Mouse (Mus musculus): ENCODE results near the gene Adcy9. TPM values are rescaled to one million over a fixed set of nuclear protein-coding genes. Genes with fewer than 3 reads are reported as not detected.
"Not testable (repeated sequence)": the region's sequence is repeated elsewhere in the genome, so short reads cannot be mapped to it uniquely, and the experiment has no call there.

Gene Adcy9
- total RNA-seq, 2 experiments from 2014 or later: 0.19 to 1.2 TPM

DNA sequence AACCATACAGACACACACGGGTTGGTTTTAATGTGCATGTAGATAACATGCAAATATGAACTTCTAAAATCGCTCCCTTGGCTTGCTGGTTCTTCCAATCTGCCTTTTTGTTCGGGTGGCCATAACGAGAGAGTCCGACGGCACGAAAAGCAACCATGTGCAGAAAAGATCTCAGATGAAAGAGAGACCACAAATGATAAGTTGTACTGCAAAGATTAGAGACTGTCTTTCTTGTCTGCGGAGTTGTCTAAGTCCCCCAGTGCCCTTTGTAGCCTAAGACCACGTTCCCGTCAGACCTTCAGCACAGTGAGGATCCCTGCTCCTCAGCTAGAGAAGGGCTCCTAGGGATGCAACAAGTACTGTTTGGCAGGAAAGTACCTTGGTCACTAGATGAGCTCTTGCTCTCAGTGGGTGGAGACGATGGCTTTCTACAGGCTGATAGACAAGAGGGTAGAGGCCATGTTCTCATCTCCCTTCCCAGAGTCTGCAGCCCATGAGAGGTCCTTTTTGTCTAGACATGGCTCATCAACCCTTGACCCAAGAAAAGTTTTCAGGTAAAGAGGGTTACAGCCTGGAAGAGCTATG lies 136.9 kb downstream of the Adcy9 start:
- ATAC-seq (replicated peaks; ENCODE audit: low FRiP score, poor library complexity, severe bottlenecking): no peak

DNA sequence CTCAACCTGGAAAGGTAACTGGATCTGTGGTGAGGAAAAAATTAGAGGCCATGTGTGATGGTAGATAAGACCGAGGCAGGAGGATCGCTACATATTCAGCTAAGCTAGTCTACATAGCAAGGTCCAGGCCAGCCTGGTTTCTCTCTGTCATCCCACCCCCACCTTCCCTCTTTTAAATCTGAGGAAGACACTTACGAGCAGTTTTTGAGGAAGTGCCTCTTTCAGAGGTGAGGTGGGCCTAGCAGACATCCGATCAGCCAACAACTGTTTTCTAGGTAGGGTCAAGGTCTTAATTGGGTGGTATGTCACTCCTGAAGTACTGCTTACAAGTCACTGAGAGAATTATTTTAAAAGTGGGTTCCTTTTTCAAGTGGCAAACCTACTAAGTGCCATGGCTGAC lies 138.8 kb downstream of the Adcy9 start:
- ATAC-seq (replicated peaks; ENCODE audit: low FRiP score, poor library complexity, severe bottlenecking): no peak

DNA sequence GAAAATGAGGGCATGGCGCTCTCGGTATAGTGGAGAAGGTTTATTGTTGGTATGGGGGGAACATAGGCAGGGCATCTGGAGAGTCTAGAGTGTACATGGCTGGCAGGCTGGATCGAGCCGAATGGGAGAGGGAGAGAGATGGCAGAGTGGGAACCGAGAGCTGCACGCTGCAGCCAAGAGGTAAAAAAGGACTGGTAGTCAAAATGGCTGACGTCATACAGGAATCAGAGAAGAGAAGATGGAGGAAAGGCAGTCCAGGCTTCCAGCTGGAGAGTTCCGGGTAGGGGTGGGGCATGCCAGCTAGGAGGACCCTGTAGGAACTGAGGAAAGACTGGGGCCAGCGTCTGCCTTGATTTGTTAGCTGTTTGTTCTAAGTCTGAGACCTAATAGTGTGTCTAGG lies 139.3 kb downstream of the Adcy9 start:
- ATAC-seq (replicated peaks; ENCODE audit: low FRiP score, poor library complexity, severe bottlenecking): no peak

DNA sequence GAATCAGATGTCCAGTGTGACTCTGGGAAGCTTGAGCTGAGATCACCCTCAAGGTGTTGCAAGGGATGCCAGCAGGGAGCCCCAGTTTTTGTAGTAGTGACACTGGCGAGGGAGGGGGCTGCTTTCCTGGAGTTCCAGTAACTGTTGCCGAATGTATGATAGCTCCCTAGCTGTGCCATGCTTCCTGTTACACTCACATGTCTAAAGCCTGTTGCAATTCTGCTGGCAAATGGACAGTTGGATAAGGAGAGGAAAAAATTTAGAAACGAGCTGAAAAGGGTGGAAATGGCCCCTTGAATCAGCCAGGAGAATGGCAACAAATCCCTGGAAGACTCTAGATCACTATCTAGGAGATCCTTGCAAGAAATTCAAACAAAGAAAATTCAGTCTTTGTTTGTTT lies 140.7 kb downstream of the Adcy9 start:
- no peak for ATAC-seq (replicated peaks; ENCODE audit: low FRiP score, poor library complexity, severe bottlenecking)

DNA sequence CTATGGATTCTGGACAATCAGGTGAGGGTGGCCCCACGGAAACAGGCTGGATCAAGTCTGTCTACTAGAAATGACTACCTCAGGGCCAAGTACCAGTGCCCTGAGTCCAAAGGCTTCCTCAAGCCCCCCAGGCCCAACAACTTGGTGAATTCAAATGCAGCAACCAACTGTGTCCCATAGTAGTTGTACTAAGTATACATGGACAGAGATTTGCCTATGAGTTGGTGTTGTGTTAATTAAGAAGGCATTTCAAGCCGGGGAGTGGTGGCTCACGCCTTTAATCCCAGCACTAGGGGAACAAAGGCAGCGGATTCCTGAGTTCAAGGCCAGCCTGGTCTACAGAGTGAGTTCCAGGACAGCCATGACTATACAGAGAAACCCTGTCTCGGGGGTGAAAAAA lies 143.7 kb downstream of the Adcy9 start:
- no peak for ATAC-seq (replicated peaks; ENCODE audit: low FRiP score, poor library complexity, severe bottlenecking)

DNA sequence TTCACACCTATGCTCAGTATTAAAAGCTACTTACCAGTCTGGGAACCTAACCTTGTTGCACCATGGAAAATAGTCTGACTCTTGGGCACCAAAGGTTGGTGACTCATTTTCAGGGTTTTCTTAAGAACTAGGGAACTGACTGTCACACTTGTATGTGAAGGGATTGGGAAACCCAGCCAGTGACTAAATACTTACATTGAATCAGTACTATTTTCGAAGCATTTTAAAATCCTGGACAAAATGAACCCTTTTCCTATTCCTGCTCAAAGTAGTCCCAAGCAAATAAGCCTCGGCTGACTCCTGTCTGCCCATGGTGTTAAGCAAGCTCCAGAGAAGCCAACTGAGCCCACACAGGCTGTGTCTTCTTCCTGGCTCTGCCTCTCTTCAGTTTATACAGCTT lies 144.1 kb downstream of the Adcy9 start:
- no peak for ATAC-seq (replicated peaks; ENCODE audit: low FRiP score, poor library complexity, severe bottlenecking)

DNA sequence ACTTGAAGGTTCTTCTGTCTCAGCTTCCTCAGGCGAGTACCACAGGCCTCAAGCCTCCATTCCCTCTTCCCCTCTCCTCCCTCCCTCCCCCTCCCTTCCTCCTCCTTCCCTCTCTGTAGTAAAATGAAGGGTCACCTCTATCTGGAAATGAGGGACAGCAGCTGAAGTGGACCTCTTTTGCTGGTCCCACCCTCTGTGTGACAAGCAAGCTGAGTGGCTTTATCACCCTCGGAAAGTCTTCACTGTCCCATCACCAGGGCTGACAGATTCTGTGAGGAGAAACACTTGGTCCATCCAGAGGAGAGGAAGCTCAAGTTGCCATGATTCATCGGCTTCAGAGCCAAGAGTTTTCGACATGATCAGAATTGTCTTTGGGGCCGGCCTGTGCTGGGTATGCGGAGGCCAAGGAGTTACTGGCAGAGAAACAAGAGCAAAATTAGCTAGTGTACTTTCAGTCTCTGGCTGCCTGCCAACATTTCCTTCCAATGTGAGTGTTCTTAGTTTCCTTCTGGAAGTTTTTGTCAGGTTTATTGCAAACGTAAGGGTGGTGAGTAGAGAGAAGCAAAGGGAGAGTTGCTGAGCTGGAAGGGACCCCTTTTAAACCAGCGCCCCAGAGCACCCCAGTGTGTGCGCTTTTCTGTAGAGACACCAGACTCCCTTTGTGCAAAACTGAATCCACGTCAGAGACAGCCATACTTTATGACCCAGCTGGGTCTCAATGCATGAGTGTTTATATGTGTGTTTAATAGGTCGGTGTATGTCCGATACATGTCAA lies 146.4 kb downstream of the Adcy9 start:
- no peak for ATAC-seq (replicated peaks; ENCODE audit: low FRiP score, poor library complexity, severe bottlenecking)

DNA sequence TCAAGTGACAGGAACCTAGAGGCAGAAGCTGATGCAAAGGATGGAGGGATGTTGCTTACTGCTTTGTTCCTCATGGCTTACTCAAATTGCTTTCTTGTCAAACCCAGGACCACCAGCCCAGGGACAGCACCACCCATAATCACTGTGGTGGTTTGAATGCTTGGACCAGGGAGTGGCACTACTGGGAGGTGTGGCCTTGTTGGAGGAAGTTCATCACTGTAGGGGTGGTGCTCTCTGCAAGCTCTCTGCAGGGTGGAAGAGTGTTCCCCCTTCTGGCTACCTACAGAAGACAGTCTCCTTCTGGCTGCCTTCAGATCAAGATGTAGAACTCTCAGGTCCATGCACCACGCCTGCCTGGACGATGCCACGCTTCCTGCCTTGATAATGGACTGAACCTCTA lies 148.0 kb downstream of the Adcy9 start:
- ATAC-seq (replicated peaks; ENCODE audit: low FRiP score, poor library complexity, severe bottlenecking): no peak

DNA sequence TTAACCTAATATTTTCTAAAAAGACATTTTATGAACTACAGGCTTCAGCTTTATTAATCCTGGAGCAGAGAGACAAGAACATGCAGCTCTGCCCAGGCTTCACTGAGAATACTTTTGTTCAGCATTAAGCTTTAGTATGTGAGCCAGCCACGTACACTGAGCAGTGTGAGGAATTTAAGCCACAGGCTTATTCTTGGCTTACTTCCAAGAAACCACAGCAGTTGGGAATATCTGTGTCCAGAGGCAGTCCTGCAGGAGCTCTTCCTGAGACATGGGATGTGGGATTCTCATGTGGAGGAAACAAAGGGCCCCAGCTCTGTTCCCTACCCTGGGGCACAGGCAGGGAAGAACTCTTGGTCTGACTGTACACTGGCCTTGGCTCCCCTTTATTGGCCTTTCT lies 149.4 kb downstream of the Adcy9 start:
- no peak for ATAC-seq (replicated peaks; ENCODE audit: low FRiP score, poor library complexity, severe bottlenecking)

DNA sequence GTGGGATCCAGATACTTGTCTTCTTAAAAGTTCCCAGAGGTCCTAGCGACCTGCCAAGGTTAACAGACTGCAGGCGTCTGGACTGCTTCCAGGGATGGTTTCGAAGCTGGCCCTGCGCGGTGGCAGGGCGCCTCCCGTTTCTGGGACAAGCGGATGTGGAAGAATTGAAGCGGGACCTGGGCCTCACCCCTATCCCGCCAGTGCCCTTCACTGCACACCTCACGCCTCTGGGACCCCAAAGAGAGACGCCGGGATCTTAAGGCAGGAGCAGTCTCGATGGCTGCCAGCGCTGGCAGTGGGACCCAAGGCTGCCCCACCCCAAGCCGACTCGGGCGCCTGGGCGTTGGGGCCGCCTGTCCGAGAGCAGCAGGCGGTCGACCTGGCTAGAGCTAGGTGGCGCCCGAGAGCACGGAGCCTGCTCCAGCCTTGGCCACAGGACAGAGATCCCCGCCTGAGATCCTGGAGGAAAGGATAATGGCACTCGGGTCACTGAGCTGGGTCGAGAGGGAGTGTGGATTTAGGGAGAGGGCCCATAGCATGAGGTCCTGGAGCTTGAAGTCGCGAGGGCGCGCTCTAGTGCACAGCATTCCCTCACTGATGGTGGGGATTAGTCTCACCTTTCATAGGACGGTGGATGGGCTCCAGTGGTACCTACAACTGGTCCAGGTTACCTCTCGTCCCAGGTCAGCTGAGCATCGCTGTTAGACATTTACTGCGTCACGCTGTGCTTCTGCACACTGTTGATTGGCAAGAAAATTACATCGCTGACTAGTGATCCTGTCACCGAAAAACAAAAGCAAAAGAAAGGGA lies 152.2 kb downstream of the Adcy9 start:
- peak; percentile 80; the same call in 1 of the 2 replicates for ATAC-seq (replicated peaks; ENCODE audit: low FRiP score, poor library complexity, severe bottlenecking)

DNA sequence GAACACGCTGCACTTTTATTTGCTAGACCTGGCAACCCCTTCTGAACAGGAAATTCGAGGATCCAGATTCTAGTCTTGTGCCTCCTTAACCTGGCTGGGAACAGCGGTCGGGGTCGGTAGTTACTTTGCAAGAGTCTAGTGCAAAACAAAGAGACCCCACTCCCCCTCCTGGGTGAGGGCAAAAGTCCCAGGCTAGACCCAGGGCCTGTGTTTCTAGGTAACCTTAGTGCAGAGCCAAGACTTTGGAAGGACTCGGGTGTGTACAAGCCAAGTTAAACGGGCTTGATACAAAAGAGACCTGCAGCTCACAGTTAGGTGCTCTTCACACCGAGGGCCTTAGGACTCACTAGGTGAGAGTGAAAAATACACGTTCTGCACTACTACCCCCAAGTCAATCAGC lies 152.8 kb downstream of the Adcy9 start:
- ATAC-seq (replicated peaks; ENCODE audit: low FRiP score, poor library complexity, severe bottlenecking): no peak

DNA sequence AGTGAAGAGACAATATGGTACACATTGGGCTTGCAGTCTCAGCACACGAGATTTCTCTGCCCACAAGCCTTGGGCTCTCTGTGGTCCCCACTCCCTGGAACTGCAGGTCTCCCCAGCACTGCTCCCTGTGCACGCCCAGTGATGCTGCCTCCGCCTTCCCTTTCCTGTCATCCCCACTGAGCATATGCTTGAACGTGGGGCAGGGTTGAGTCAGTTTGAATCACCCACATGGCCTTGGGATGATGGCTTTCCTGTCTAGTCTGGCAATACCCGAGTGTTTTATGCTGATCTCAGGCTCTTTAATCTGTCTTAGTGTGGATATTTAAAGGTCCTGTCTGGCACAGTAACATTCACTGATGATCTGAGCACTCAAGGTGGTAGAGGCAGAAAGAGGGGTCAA lies 154.9 kb downstream of the Adcy9 start:
- ATAC-seq (replicated peaks; ENCODE audit: low FRiP score, poor library complexity, severe bottlenecking): no peak

DNA sequence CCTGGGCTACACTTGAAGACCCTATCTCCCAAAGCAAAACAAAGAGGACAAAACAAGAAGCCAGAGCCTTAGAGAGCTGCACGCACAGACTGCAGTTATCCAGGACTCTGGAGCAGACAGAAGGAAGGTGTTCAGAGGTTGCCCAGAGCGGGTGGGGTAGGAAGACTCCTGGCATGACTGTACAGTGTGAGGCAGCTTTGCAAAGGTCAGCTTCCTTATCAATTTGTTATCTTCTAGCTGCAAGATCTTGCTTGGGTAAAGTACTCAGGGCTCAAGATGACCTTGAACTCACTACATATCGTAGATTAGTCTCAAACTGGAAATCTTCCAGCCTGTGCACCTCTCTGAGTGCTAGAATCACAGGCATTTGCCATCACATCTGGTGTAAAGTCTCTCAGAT lies 156.8 kb downstream of the Adcy9 start:
- ATAC-seq (replicated peaks; ENCODE audit: low FRiP score, poor library complexity, severe bottlenecking): no peak

DNA sequence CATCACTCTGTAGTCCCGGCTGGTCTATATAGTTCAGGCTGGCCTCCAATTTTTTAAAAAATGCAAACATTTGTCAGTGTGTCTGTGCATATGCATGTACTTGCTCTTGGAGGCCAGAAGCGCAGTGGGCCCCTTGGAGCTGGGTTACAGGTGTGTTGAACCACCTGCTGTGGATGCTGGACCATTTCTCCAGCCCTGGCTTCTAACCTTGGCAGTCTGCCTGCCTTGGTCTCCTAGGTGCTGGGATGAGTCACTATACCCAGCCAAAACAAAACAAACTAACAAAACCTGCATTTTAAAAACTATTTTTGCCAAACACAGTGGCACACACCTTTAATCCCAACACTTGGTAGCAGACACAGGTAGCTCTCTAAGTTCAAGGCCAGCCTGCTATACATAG lies 162.8 kb downstream of the Adcy9 start:
- no peak for ATAC-seq (replicated peaks; ENCODE audit: low FRiP score, poor library complexity, severe bottlenecking)

DNA sequence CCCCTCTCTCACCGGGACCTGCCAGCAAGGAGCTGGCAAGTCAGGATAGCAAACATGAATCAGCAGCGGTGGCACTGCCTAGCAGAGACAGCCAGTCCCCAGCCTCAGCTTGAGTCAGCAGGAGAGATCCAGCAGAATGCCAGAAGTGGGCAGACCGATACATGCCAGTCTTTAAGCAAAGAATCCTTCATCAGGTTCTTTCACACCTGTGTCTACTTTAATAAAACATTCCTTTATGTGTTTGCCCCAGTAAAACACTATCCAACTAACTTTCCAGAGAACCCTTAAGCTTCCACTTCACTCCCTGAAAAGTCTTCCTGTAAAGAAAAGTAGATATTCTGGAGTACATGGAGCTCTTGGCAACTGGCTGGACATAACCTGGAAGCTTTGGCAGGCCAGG lies 171.5 kb downstream of the Adcy9 start:
- no peak for ATAC-seq (replicated peaks; ENCODE audit: low FRiP score, poor library complexity, severe bottlenecking)

DNA sequence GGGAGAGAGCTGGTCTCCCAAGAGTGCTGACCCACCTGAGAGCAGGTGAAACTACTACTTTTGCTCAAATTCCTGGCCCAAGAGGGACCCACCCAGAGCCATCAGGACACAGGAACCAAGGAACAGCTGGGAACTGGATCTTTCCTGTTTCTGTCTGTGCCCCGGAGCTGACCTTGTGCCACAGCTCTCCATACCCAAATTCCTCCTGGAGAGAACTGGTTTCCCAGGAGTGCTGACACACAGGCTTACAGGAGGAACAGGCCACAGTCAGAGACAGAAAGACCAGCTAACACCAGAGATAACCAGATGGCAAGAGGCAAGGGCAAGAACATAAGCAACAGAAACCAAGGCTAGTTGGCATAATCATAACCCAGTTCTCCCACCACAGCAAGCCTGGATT lies 175.1 kb downstream of the Adcy9 start:
- ATAC-seq (replicated peaks; ENCODE audit: low FRiP score, poor library complexity, severe bottlenecking): not testable (repeated sequence)

Other genes starting within 250 kb of the Adcy9 start
- 52.0 and 61.3 TPM in 2 replicates for gene Crebbp, start 206.5 kb downstream of the Adcy9 start, total RNA-seq (2015; ENCODE audit: low replicate concordance)
- gene Crebbp, start 206.5 kb downstream of the Adcy9 start, total RNA-seq (2017; ENCODE audit: low replicate concordance): 88.4 and 209 TPM in 2 replicates
- gene Srl, start 121.3 kb upstream of the Adcy9 start, total RNA-seq (2015; ENCODE audit: low replicate concordance): 1.0 and 1.3 TPM in 2 replicates
- 1.3 and 10.3 TPM in 2 replicates for gene Srl, start 121.3 kb upstream of the Adcy9 start, total RNA-seq (2017; ENCODE audit: low replicate concordance)
- 3.1 and 14.4 TPM in 2 replicates for gene Tfap4, start 139.4 kb upstream of the Adcy9 start, total RNA-seq (2015; ENCODE audit: low replicate concordance)
- gene Tfap4, start 139.4 kb upstream of the Adcy9 start, total RNA-seq (2017; ENCODE audit: low replicate concordance): 4.6 and 5.9 TPM in 2 replicates
- gene Glis2, start 174.2 kb upstream of the Adcy9 start, total RNA-seq (2015; ENCODE audit: low replicate concordance): not detected in 2 replicates
- not detected in 2 replicates for gene Glis2, start 174.2 kb upstream of the Adcy9 start, total RNA-seq (2017; ENCODE audit: low replicate concordance)
- 3.3 and 10.6 TPM in 2 replicates for gene Pam16, start 204.5 kb upstream of the Adcy9 start, total RNA-seq (2015; ENCODE audit: low replicate concordance)
- gene Pam16, start 204.5 kb upstream of the Adcy9 start, total RNA-seq (2017; ENCODE audit: low replicate concordance): 7.9 and 11.6 TPM in 2 replicates
- not detected in 2 replicates for gene Vasn, start 219.4 kb upstream of the Adcy9 start, total RNA-seq (2015; ENCODE audit: low replicate concordance)
- gene Vasn, start 219.4 kb upstream of the Adcy9 start, total RNA-seq (2017; ENCODE audit: low replicate concordance): not detected in 2 replicates
- 4.8 and 6.9 TPM in 2 replicates for gene Dnaja3, start 219.5 kb upstream of the Adcy9 start, total RNA-seq (2015; ENCODE audit: low replicate concordance)
- 9.5 and 10.9 TPM in 2 replicates for gene Dnaja3, start 219.5 kb upstream of the Adcy9 start, total RNA-seq (2017; ENCODE audit: low replicate concordance)

Measured in erythroblast, adult 5-6 weeks (primary cell).